Mouse (Mus musculus): ENCODE measurements around the gene Zhx3. TPM values are rescaled to one million over a fixed set of nuclear protein-coding genes. Genes with fewer than 3 reads are reported as not detected.

The Zhx3 gene
- polyA plus RNA-seq, 2 experiments, result 6.5 to 13.7 TPM

DNA sequence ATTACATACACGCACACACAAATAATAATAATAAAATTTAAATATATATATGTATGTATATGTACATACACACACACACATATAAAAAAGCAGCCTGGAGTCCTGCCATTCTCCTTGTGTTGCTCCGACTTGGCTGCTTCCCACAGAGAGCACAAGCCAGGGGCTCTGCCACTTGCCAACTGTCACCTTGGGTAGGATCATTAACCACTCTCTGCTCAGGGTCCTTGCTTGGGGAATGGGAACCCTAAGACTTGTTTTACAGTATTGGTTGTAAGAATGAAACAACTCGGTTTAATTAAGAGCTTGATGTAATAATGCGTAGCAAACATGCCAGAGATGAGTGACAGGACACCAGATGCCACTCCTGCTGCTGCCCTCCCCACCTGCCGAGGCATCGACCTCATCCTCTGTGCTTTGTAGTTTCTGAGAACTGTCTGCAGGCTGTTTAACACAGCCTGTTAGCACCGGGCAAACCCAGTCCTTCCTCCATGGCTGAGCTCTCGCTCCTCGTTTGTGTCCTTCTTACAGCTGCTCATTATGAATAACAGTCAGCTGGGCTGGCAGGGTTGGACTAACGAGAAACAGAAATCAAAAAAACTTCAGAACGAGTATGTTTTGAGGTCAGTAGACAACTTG is 132.2 kb downstream of the Zhx3 start:
- Histone ChIP-seq H3K4me3 (replicated peaks; ENCODE audit: low read length) (no peak overlapping the region), H3K27ac (replicated peaks; ENCODE audit: low read depth, low read length) (no peak overlapping the region), H3K4me2 (replicated peaks; ENCODE audit: low read depth, low read length, severe bottlenecking) (no peak overlapping the region), H3K4me1 (ENCODE audit: control insufficient read depth, insufficient read depth, low read length) (peaks cover 19% of the 10 kb centered on the region), H3K9ac (ENCODE audit: low read depth, low read length, severe bottlenecking) (0 out of 2 replicates have a peak overlapping the region, but pooled peaks have one; percentile 8), H3K9me3 (ENCODE audit: control insufficient read depth, low read length) (no peaks in the 10 kb centered on the region), H3K27me3 (ENCODE audit: control insufficient read depth, insufficient read depth, low read length) (no peaks in the 10 kb centered on the region), H3K36me3 (ENCODE audit: control insufficient read depth, insufficient read depth, low read length) (peaks cover 59% of the 10 kb centered on the region)
- WGBS, result 45% methylated on average over 11 of the region's 11 CpGs
- no peak for TF ChIP-seq POLR2A (IDR thresholded peaks at IDR 0.05; ENCODE audit: borderline replicate concordance, extremely low read depth, insufficient read depth, insufficient read length)
- ATAC-seq (ENCODE audit: low FRiP score, low read depth), result no peak
- DNase-seq (ENCODE audit: low spot score), result no peak

DNA sequence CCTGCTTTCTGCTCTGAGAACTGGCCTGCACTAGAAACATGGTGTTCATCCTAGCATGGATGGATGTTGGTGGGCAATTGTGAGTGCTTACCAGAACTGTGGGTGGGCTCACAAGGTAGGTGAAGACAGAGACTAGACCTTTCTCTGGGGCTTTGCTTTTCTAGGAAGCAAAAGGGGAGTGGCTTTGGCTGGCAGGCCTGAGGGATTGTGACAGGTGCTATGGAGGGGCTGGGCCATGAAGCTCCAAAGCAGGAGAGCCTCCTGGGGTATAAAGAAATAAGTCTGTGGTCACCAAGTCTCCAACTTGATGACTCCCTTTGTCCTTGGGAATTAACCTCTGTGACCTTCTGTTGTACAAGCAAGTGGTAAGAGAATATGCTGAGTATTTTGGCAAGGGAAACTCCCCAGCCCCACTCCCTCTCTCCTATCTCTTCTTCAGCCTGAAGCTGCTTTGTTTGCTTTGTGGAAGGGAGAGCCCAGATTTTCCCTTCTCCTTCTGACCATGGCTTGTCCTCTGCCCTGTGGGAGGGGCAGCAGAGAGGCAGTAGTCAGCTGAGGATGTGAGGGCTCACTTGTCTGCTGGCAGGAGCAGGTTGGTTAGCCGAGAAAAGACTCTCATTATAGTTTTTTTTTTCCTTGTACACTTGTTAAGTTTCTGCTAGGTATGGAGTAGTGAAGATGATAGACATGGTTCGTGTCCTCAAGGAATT is 133.0 kb downstream of the Zhx3 start:
- no peak for ATAC-seq (ENCODE audit: low FRiP score, low read depth)
- H3K9ac ChIP-seq (ENCODE audit: low read depth, low read length, severe bottlenecking), result no peak overlapping the region
- no peaks in the 10 kb centered on the region for H3K9me3 ChIP-seq (ENCODE audit: control insufficient read depth, low read length)
- H3K36me3 ChIP-seq (ENCODE audit: control insufficient read depth, insufficient read depth, low read length), result peaks cover 61% of the 10 kb centered on the region
- no peaks in the 10 kb centered on the region for H3K27me3 ChIP-seq (ENCODE audit: control insufficient read depth, insufficient read depth, low read length)
- 75% methylated on average over 2 of the region's 2 CpGs for WGBS
- peaks cover 19% of the 10 kb centered on the region for H3K4me1 ChIP-seq (ENCODE audit: control insufficient read depth, insufficient read depth, low read length)
- H3K27ac ChIP-seq (replicated peaks; ENCODE audit: low read depth, low read length), result no peak overlapping the region
- no peak for DNase-seq (ENCODE audit: low spot score)
- no peak overlapping the region for H3K4me3 ChIP-seq (replicated peaks; ENCODE audit: low read length)
- no peak for TF ChIP-seq POLR2A (IDR thresholded peaks at IDR 0.05; ENCODE audit: borderline replicate concordance, extremely low read depth, insufficient read depth, insufficient read length)
- H3K4me2 ChIP-seq (replicated peaks; ENCODE audit: low read depth, low read length, severe bottlenecking), result no peak overlapping the region

DNA sequence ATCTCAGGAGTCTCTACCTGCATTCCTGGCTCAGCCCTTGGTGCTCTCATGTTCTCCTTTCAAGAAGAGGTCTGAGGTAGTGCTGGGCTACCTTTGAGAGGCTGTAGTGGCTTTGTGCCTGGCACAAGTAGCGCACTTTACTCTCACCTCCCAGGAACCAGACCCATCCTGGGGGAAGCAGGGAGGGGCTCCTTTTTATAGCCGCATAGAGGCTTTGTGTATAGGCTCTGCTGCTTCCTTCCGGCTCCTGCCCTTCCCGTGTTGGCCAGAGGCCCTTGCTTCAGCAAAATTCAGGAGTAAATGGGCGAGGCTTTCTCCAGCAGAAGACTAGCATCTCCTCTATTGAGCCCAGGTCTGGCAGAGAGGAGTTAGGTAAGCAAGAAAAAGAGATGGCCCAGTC is 134.4 kb downstream of the Zhx3 start:
- H3K4me1 ChIP-seq (ENCODE audit: control insufficient read depth, insufficient read depth, low read length), result peaks cover 29% of the 10 kb centered on the region
- TF ChIP-seq POLR2A (IDR thresholded peaks at IDR 0.05; ENCODE audit: borderline replicate concordance, extremely low read depth, insufficient read depth, insufficient read length), result no peak
- H3K9ac ChIP-seq (ENCODE audit: low read depth, low read length, severe bottlenecking), result no peak overlapping the region
- H3K36me3 ChIP-seq (ENCODE audit: control insufficient read depth, insufficient read depth, low read length), result peaks cover 67% of the 10 kb centered on the region
- no peaks in the 10 kb centered on the region for H3K9me3 ChIP-seq (ENCODE audit: control insufficient read depth, low read length)
- no peaks in the 10 kb centered on the region for H3K27me3 ChIP-seq (ENCODE audit: control insufficient read depth, insufficient read depth, low read length)
- no peak overlapping the region for H3K27ac ChIP-seq (replicated peaks; ENCODE audit: low read depth, low read length)
- no peak for ATAC-seq (ENCODE audit: low FRiP score, low read depth)
- no peak overlapping the region for H3K4me3 ChIP-seq (replicated peaks; ENCODE audit: low read length)
- DNase-seq (ENCODE audit: low spot score), result no peak
- no peak overlapping the region for H3K4me2 ChIP-seq (replicated peaks; ENCODE audit: low read depth, low read length, severe bottlenecking)
- 44% methylated on average over 5 of the region's 5 CpGs for WGBS

DNA sequence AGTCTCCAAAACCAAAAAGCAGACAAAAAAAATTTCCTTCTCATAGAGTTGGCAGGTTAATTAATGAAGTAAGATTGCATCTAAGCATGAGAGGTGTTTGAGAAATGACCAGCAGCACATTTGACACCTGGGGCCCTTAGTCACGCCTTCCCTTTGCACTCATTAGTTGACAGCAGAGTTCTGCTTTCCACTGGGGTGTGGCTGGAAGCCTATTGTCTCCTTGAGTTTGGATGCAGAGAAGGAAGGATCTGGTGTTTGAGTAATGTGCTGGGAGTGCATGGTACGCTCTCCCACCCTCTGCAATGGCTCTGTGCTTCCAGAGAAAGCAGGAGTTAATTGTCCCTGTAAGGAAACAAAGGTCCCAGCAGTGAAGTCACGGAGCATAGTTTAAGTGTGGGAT is 136.3 kb downstream of the Zhx3 start:
- H3K9me3 ChIP-seq (ENCODE audit: control insufficient read depth, low read length), result no peaks in the 10 kb centered on the region
- peaks cover 38% of the 10 kb centered on the region for H3K4me1 ChIP-seq (ENCODE audit: control insufficient read depth, insufficient read depth, low read length)
- ATAC-seq (ENCODE audit: low FRiP score, low read depth) (no peak), DNase-seq (ENCODE audit: low spot score) (no peak)
- no peak overlapping the region for H3K9ac ChIP-seq (ENCODE audit: low read depth, low read length, severe bottlenecking)
- 86% methylated on average over 3 of the region's 3 CpGs for WGBS
- H3K4me3 ChIP-seq (replicated peaks; ENCODE audit: low read length), result no peak overlapping the region
- TF ChIP-seq POLR2A (IDR thresholded peaks at IDR 0.05; ENCODE audit: borderline replicate concordance, extremely low read depth, insufficient read depth, insufficient read length), result no peak
- no peak overlapping the region for H3K27ac ChIP-seq (replicated peaks; ENCODE audit: low read depth, low read length)
- H3K4me2 ChIP-seq (replicated peaks; ENCODE audit: low read depth, low read length, severe bottlenecking), result no peak overlapping the region
- peaks cover 58% of the 10 kb centered on the region for H3K36me3 ChIP-seq (ENCODE audit: control insufficient read depth, insufficient read depth, low read length)
- H3K27me3 ChIP-seq (ENCODE audit: control insufficient read depth, insufficient read depth, low read length), result no peaks in the 10 kb centered on the region

DNA sequence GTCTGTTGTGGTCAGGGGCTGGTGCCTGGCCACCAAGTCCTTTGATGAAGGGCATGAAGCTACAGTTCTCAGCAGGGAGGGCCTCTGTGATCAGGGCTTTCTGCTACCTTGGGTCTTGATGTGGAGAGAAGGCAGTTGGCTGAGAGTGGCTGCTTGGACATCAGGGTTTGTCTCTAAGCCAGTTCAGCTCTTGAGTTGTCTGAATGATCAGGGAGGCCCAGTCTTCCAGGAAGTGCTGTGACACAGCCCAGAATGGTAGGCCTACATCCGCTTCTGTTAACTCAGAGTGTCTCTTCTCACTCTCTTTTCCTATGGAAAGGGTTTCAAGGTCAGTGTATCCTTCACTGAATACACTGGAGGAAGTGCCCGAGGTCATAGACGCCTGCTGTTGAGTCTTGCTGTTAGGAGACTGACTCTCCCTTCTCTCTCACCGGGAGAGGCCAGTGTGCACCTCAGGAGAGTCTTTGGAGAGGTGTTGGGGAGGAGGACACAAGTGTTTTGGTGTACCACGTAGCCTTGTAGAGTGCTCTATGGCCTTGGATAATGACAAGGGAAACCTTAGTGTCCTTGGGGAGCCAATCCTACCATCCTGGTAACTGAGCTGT is 137.0 kb downstream of the Zhx3 start:
- no peak overlapping the region for H3K27ac ChIP-seq (replicated peaks; ENCODE audit: low read depth, low read length)
- no peak for ATAC-seq (ENCODE audit: low FRiP score, low read depth)
- H3K4me3 ChIP-seq (replicated peaks; ENCODE audit: low read length), result no peak overlapping the region
- 89% methylated on average over 5 of the region's 5 CpGs for WGBS
- H3K4me2 ChIP-seq (replicated peaks; ENCODE audit: low read depth, low read length, severe bottlenecking), result no peak overlapping the region
- no peak overlapping the region for H3K9ac ChIP-seq (ENCODE audit: low read depth, low read length, severe bottlenecking)
- DNase-seq (ENCODE audit: low spot score), result no peak
- no peaks in the 10 kb centered on the region for H3K27me3 ChIP-seq (ENCODE audit: control insufficient read depth, insufficient read depth, low read length)
- H3K9me3 ChIP-seq (ENCODE audit: control insufficient read depth, low read length), result no peaks in the 10 kb centered on the region
- no peak for TF ChIP-seq POLR2A (IDR thresholded peaks at IDR 0.05; ENCODE audit: borderline replicate concordance, extremely low read depth, insufficient read depth, insufficient read length)
- H3K36me3 ChIP-seq (ENCODE audit: control insufficient read depth, insufficient read depth, low read length), result peaks cover 53% of the 10 kb centered on the region
- H3K4me1 ChIP-seq (ENCODE audit: control insufficient read depth, insufficient read depth, low read length), result peaks cover 32% of the 10 kb centered on the region

Measured in limb, embryonic 14.5 days (tissue).